Mouse (Mus musculus): ENCODE data around the gene Heyl.

GRCm38 (mm10) chr4:123284731-123285624, 51.6 kb downstream of the Heyl start:
- TF ChIP-seq EP300 (optimal IDR thresholded peaks at IDR 0.05) = no peak
- TF ChIP-seq CTCF (IDR thresholded peaks at IDR 0.05; ENCODE audit: low read depth) = no peak
